Mouse (Mus musculus) spleen, adult 2 months (tissue): ENCODE data around the gene Wwox. TPM values are rescaled to one million over a fixed set of nuclear protein-coding genes. Genes with fewer than 3 reads are reported as not detected.

Experiments used
- DNase-seq, 2 experiments: peaks; one replicate each; pipeline versions ENCODE4 v3.0.0 to v3.0.0-alpha.2; 2012 to 2021; ENCODE audit warnings: low spot score in 2 of 2, low read depth in 1 of 2
- H3K27ac ChIP-seq: fragments of 200-500 bp; 2 replicates; pipeline ENCODE4 v1.5.1; 2012; ENCODE audit warnings: low read length, inconsistent platforms; ENCODE audit not compliant: insufficient read depth
- H3K27me3 ChIP-seq: fragments of 200-500 bp; 2 replicates; pipeline ENCODE4 v1.6.1; 2012; ENCODE audit warnings: mild to moderate bottlenecking, moderate library complexity, low read length, inconsistent platforms; ENCODE audit not compliant: control insufficient read depth, insufficient read depth
- H3K36me3 ChIP-seq: fragments of 200-500 bp; 2 replicates; pipeline ENCODE4 v1.6.1; 2012; ENCODE audit warnings: mild to moderate bottlenecking, low read length, inconsistent platforms; ENCODE audit not compliant: control insufficient read depth, insufficient read depth
- H3K4me1 ChIP-seq: fragments of 200-500 bp; 2 replicates; pipeline ENCODE4 v1.6.1; 2011; ENCODE audit warnings: inconsistent platforms; ENCODE audit not compliant: control insufficient read depth, insufficient read depth, insufficient read length
- H3K4me3 ChIP-seq: fragments of 200-500 bp; 2 replicates; pipeline ENCODE4 v1.5.1; 2011; ENCODE audit warnings: mild to moderate bottlenecking, inconsistent platforms; ENCODE audit not compliant: insufficient read depth, insufficient read length; ENCODE audit errors: extremely low read depth
- CTCF ChIP-seq: fragments of 200-500 bp; IDR thresholded peaks from 2 replicates; pipeline ENCODE4 v1.5.1; 2011; ENCODE audit warnings: mild to moderate bottlenecking, inconsistent platforms; ENCODE audit not compliant: insufficient read depth, insufficient read length, insufficient replicate concordance; ENCODE audit errors: extremely low read depth
- POLR2A ChIP-seq: fragments of 200-500 bp; IDR thresholded peaks from 2 replicates; pipeline ENCODE4 v1.6.1; 2011; ENCODE audit warnings: low read depth, low read length, inconsistent platforms
- WGBS: fragments of 180-500 bp; shearing (Covaris S2); methylation state at CpG from one replicate; pipeline ENCODE4 v1.1.7; 2018; 5-methylcytosine and 5-hydroxymethylcytosine counted together
- polyA plus RNA-seq: library from polyadenylated mRNA; depleted of rRNA; stranded (reverse); fragments of >200 nt; gene quantifications from 2 replicates; pipeline ENCODE4 v1.2.3, GENCODE M21; 2012

Wwox gene
- polyA plus RNA-seq, 1 experiment = 3.8 TPM

GRCm38 (mm10) chr8:114682166-114682565 lies 242.7 kb downstream of the Wwox start:
- H3K4me1 ChIP-seq = no peaks in the 10 kb centered on the region
- DNase-seq = no peak
- H3K36me3 ChIP-seq = no peaks in the 10 kb centered on the region
- 75% methylated on average over 10 of the region's 10 CpGs for WGBS
- H3K27me3 ChIP-seq = no peaks in the 10 kb centered on the region
- TF ChIP-seq CTCF (no peak), POLR2A (no peak)
- no peak overlapping the region for H3K27ac ChIP-seq
- no peak overlapping the region for H3K4me3 ChIP-seq

DNA sequence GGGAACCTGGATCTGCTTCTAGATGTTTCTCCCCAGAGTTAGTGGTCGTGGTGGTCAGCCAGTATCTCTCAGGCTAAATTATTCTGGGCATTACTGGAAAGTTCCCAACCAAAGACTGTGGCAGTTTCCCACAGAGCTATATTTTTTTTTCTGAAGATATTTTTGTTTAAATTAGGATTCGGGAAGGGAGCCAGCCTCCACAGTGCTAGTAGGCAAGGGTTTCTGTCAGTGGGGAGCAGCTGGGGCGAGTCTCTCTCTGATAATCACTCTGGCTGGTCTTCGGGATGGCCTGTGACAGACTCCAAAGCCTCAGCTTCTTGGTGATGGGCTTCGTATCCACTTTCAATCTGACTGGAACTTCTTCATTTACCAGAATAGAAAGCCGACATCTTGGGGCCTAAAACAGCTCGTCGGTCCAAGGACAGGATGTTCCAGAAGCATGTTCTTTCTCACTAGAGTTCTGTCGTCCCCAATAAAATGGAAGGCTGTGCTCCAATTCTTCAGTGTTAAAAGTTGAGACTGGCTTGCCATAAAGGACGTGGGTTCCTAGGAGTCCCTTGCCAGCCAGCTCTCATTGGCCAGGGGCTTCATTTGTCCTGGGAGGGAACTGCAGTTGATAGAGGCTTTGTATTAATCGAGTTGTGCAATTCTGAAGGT lies 244.7 kb downstream of the Wwox start:
- WGBS = 84% methylated on average over 11 of the region's 11 CpGs
- Histone ChIP-seq H3K36me3 (no peaks in the 10 kb centered on the region), H3K4me3 (no peak overlapping the region), H3K4me1 (no peaks in the 10 kb centered on the region), H3K27me3 (no peaks in the 10 kb centered on the region), H3K27ac (no peak overlapping the region)
- no peak for TF ChIP-seq CTCF
- DNase-seq = no peak

GRCm38 (mm10) chr8:114686462-114686861 lies 247.0 kb downstream of the Wwox start:
- no peak for TF ChIP-seq CTCF
- TF ChIP-seq POLR2A = no peak
- Histone ChIP-seq H3K27me3 (no peaks in the 10 kb centered on the region), H3K27ac (no peak overlapping the region), H3K4me3 (no peak overlapping the region), H3K4me1 (no peaks in the 10 kb centered on the region), H3K36me3 (no peaks in the 10 kb centered on the region)
- WGBS = 93% methylated on average over 4 of the region's 4 CpGs
- DNase-seq = no peak

GRCm38 (mm10) chr8:114688732-114689131 lies 249.3 kb downstream of the Wwox start:
- H3K4me1 ChIP-seq = no peaks in the 10 kb centered on the region

DNA sequence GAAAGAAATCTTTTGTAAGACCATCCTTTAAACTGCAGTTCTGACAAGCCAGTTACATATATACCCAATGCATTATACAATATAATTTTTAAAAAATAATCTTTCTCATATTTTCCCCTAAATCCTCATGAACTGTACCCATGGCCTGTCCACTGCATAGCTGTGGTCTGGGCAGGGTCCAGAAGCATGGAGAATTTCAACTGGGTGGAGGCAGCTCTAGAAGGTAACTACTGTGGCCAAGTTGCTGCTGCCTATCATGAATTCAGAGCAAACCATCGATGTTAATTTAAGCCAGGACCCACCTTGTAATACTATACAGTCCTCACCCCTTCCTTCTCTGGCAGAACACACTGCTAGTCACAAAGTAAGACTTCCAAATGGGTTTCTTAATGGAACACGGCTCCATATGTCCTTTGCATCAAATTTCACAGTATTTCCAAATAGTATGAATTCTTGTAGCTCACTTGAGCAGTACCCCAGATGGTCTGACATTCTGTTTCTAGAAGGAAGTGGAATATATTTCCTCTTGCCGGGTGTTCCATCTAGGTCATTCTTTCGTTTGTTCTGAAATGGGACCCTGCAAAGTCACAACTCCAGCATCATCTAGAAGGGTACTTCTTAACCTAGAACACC lies 255.2 kb downstream of the Wwox start:
- H3K4me1 ChIP-seq = no peaks in the 10 kb centered on the region
- TF ChIP-seq CTCF (no peak), POLR2A (no peak)
- no peak overlapping the region for H3K4me3 ChIP-seq
- H3K36me3 ChIP-seq = no peaks in the 10 kb centered on the region
- no peak for DNase-seq
- no peak overlapping the region for H3K27ac ChIP-seq
- no peaks in the 10 kb centered on the region for H3K27me3 ChIP-seq
- 89% methylated on average over 4 of the region's 4 CpGs for WGBS

More at GRCm38 (mm10) chr8:114688732-114689131, 249.3 kb downstream of the Wwox start:
- Histone ChIP-seq H3K27ac (no peak overlapping the region), H3K4me3 (no peak overlapping the region), H3K27me3 (no peaks in the 10 kb centered on the region), H3K36me3 (no peaks in the 10 kb centered on the region)
- no peak for TF ChIP-seq POLR2A
- no peak for DNase-seq
- 92% methylated on average over 11 of the region's 11 CpGs for WGBS

DNA sequence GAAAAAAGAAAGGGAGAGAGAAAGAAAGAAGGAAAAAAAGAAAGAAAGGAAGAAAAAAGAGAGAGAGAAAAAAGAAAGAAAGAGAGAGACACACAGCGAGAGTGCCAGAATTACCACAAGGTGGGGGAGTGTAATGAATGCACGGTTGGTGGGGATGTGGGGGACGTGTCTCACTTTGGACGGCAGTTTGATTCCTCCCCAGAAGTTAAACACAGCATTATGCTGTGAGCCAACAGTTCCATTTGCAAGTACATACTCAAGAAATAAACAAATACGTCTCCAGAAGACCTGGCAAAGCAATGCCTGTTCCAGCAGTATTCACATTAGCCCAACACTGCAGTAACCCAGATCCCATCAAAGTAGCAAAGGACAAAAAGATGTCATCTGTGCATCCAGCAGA lies 264.1 kb downstream of the Wwox start:
- 88% methylated on average over 5 of the region's 5 CpGs for WGBS
- no peaks in the 10 kb centered on the region for H3K4me1 ChIP-seq
- no peaks in the 10 kb centered on the region for H3K27me3 ChIP-seq
- no peaks in the 10 kb centered on the region for H3K36me3 ChIP-seq
- TF ChIP-seq POLR2A = no peak
- TF ChIP-seq CTCF = no peak
- DNase-seq = no peak
- H3K4me3 ChIP-seq = no peak overlapping the region
- H3K27ac ChIP-seq = no peak overlapping the region

GRCm38 (mm10) chr8:114707538-114708138 lies 268.2 kb downstream of the Wwox start:
- H3K27ac ChIP-seq = peak overlapping the region; percentile 30; the same call in 1 of the 2 replicates
- no peak overlapping the region for H3K4me3 ChIP-seq
- no peak for DNase-seq
- H3K27me3 ChIP-seq = no peaks in the 10 kb centered on the region
- 69% methylated on average over 15 of the region's 15 CpGs for WGBS
- TF ChIP-seq CTCF = no peak
- TF ChIP-seq POLR2A = no peak
- H3K4me1 ChIP-seq = no peaks in the 10 kb centered on the region
- no peaks in the 10 kb centered on the region for H3K36me3 ChIP-seq
